Mouse (Mus musculus) cortical plate, adult 2 months (tissue): ENCODE results near the gene Fli1.

Experiments used
- CTCF ChIP-seq: fragments of 200-500 bp; IDR thresholded peaks from 2 replicates; pipeline ENCODE4 v1.5.1; 2011; ENCODE audit warnings: mild to moderate bottlenecking, control low read depth, low read length; ENCODE audit not compliant: insufficient read depth; ENCODE audit errors: extremely low read depth
- POLR2A ChIP-seq: fragments of 200-500 bp; IDR thresholded peaks from 2 replicates; pipeline ENCODE4 v1.6.1; 2011; ENCODE audit warnings: mild to moderate bottlenecking, low read length, control low read depth; ENCODE audit not compliant: insufficient read depth; ENCODE audit errors: extremely low read depth

GRCm38 (mm10) chr9:32522536-32523245 is 20.0 kb downstream of the Fli1 start:
- TF ChIP-seq POLR2A (no peak), CTCF (no peak)
